Mouse (Mus musculus): ENCODE measurements around the gene BC049715.

GRCm38 (mm10) chr6:136874599-136874998 is 47.2 kb downstream of the BC049715 start:
- TF ChIP-seq CTCF (IDR thresholded peaks at IDR 0.05; ENCODE audit: control insufficient read depth, insufficient read depth, low read length) (no peak), POLR2A (IDR thresholded peaks at IDR 0.05; ENCODE audit: borderline replicate concordance, control insufficient read depth, low read depth, low read length) (no peak)
